Mouse (Mus musculus) midbrain, embryonic 15.5 days (tissue): Measurements from ENCODE around the gene Syf2. TPM values are rescaled to one million over a fixed set of nuclear protein-coding genes. Genes with fewer than 3 reads are reported as not detected.

Experiments used
- ATAC-seq: fragments of 200-750 bp; cut with Nextera tagmentation; replicated peaks from 2 replicates; pipeline ENCODE4 v1.8.0; 2017; ENCODE audit warnings: moderate TSS enrichment
- H3K27ac ChIP-seq: fragments of 300-500 bp; sonication (generic); 2 replicates; pipeline ENCODE4 v1.5.1; 2015; ENCODE audit warnings: mild to moderate bottlenecking, inconsistent platforms
- H3K27me3 ChIP-seq: fragments of 300-500 bp; sonication (generic); replicated peaks from 2 replicates; pipeline ENCODE4 v1.6.1; 2015; ENCODE audit warnings: inconsistent platforms
- H3K36me3 ChIP-seq: fragments of 300-500 bp; sonication (generic); replicated peaks from 2 replicates; pipeline ENCODE4 v1.6.1; 2015; ENCODE audit warnings: inconsistent platforms
- H3K4me1 ChIP-seq: fragments of 300-500 bp; sonication (generic); 2 replicates; pipeline ENCODE4 v1.6.1; 2015; ENCODE audit warnings: inconsistent platforms
- H3K4me2 ChIP-seq: fragments of 300-500 bp; sonication (generic); 2 replicates; pipeline ENCODE4 v1.6.1; 2015; ENCODE audit warnings: inconsistent platforms, mild to moderate bottlenecking, moderate library complexity
- H3K4me3 ChIP-seq: fragments of 300-500 bp; sonication (generic); 2 replicates; pipeline ENCODE4 v1.5.1; 2015; ENCODE audit warnings: mild to moderate bottlenecking, inconsistent platforms
- H3K9ac ChIP-seq: fragments of 300-500 bp; sonication (generic); 2 replicates; pipeline ENCODE4 v1.6.1; 2015; ENCODE audit warnings: mild to moderate bottlenecking, inconsistent platforms
- H3K9me3 ChIP-seq: fragments of 300-500 bp; sonication (generic); 2 replicates; pipeline ENCODE4 v1.6.1; 2016; ENCODE audit warnings: inconsistent platforms
- WGBS: fragments of 180-500 bp; shearing (Covaris S2); methylation state at CpG from one replicate; pipeline ENCODE4 v1.1.7; 2015; ENCODE audit warnings: mixed read lengths; 5-methylcytosine and 5-hydroxymethylcytosine counted together
- polyA plus RNA-seq: library from polyadenylated mRNA; unstranded; fragments of >200 nt; fragmentation: Nextera tagmentation; extraction: Ambion mirVana; gene quantifications from 2 replicates; pipeline ENCODE4 v1.2.1, GENCODE M21; 2015

The Syf2 gene
- polyA plus RNA-seq, 1 experiment from 2014 or later, result 58.6 TPM

GRCm38 (mm10) chr4:134915223-134916050, 15.3 kb upstream of the Syf2 start:
- Histone ChIP-seq H3K4me1 (peaks cover 17% of the 10 kb centered on the region), H3K27ac (peak overlapping the region; percentile 86)
- ATAC-seq, result peak; percentile 53

GRCm38 (mm10) chr4:134917194-134917593, 13.5 kb upstream of the Syf2 start:
- H3K9ac ChIP-seq, result no peak overlapping the region
- H3K4me2 ChIP-seq, result no peak overlapping the region
- no peak overlapping the region for H3K4me3 ChIP-seq
- H3K27me3 ChIP-seq, result no peaks in the 10 kb centered on the region
- peaks cover 17% of the 10 kb centered on the region for H3K4me1 ChIP-seq
- no peak for ATAC-seq
- whole genome bisulfite sequencing, result 86% methylated on average over 3 of the region's 3 CpGs
- no peaks in the 10 kb centered on the region; the same call in 1 of the 2 replicates for H3K36me3 ChIP-seq
- no peak overlapping the region for H3K27ac ChIP-seq
- no peaks in the 10 kb centered on the region for H3K9me3 ChIP-seq

More at GRCm38 (mm10) chr4:134915223-134916050, 15.3 kb upstream of the Syf2 start:
- no peaks in the 10 kb centered on the region for H3K9me3 ChIP-seq
- peak overlapping the region; percentile 76 for H3K4me3 ChIP-seq
- no peaks in the 10 kb centered on the region; the same call in 1 of the 2 replicates for H3K36me3 ChIP-seq
- 55% methylated on average over 14 of the region's 14 CpGs for WGBS
- H3K4me2 ChIP-seq, result peak overlapping the region; percentile 63
- H3K9ac ChIP-seq, result peak overlapping the region; percentile 80
- no peaks in the 10 kb centered on the region for H3K27me3 ChIP-seq

- ATAC-seq, result no peak
- Histone ChIP-seq H3K9me3 (no peaks in the 10 kb centered on the region), H3K4me1 (peaks cover 18% of the 10 kb centered on the region), H3K27me3 (no peaks in the 10 kb centered on the region), H3K4me3 (no peak overlapping the region), H3K36me3 (no peaks in the 10 kb centered on the region), H3K27ac (no peak overlapping the region), H3K9ac (no peak overlapping the region), H3K4me2 (no peak overlapping the region)
- 69% methylated on average over 7 of the region's 7 CpGs for WGBS
These were observed 12.3 kb upstream of the Syf2 start for GRCm38 (mm10) chr4:134918381-134918780.

- ATAC-seq, result no peak
- WGBS, result 46% methylated on average over 12 of the region's 12 CpGs
- Histone ChIP-seq H3K4me2 (no peak overlapping the region), H3K4me1 (peaks cover 15% of the 10 kb centered on the region), H3K4me3 (no peak overlapping the region), H3K9ac (no peak overlapping the region), H3K27ac (no peak overlapping the region), H3K36me3 (no peaks in the 10 kb centered on the region), H3K27me3 (no peaks in the 10 kb centered on the region), H3K9me3 (no peaks in the 10 kb centered on the region)
These were observed 10.8 kb upstream of the Syf2 start for GRCm38 (mm10) chr4:134919733-134920540.

GRCm38 (mm10) chr4:134920631-134921030, 10.1 kb upstream of the Syf2 start:
- no peak for ATAC-seq
- Histone ChIP-seq H3K9me3 (no peaks in the 10 kb centered on the region), H3K36me3 (peaks cover 6% of the 10 kb centered on the region; the same call in 1 of the 2 replicates), H3K4me2 (no peak overlapping the region), H3K4me3 (no peak overlapping the region), H3K27me3 (no peaks in the 10 kb centered on the region), H3K4me1 (peaks cover 18% of the 10 kb centered on the region), H3K27ac (no peak overlapping the region), H3K9ac (no peak overlapping the region)
- 96% methylated on average over 6 of the region's 6 CpGs for WGBS

GRCm38 (mm10) chr4:134921703-134922102, 9.0 kb upstream of the Syf2 start:
- no peak for ATAC-seq
- no peaks in the 10 kb centered on the region for H3K27me3 ChIP-seq
- WGBS, result 95% methylated on average over 4 of the region's 4 CpGs
- H3K9ac ChIP-seq, result no peak overlapping the region
- H3K4me2 ChIP-seq, result no peak overlapping the region
- no peaks in the 10 kb centered on the region for H3K9me3 ChIP-seq
- H3K27ac ChIP-seq, result no peak overlapping the region
- peaks cover 28% of the 10 kb centered on the region for H3K4me1 ChIP-seq
- H3K4me3 ChIP-seq, result no peak overlapping the region
- H3K36me3 ChIP-seq, result peaks cover 16% of the 10 kb centered on the region

GRCm38 (mm10) chr4:134922111-134922924, 8.4 kb upstream of the Syf2 start:
- peaks cover 20% of the 10 kb centered on the region for H3K36me3 ChIP-seq
- H3K9ac ChIP-seq, result peak overlapping the region; percentile 54
- peak overlapping the region; percentile 77 for H3K4me2 ChIP-seq
- peak overlapping the region; percentile 87 for H3K27ac ChIP-seq
- H3K4me3 ChIP-seq, result peak overlapping the region; percentile 68
- ATAC-seq, result no peak
- 61% methylated on average over 10 of the region's 10 CpGs for WGBS
- no peaks in the 10 kb centered on the region for H3K27me3 ChIP-seq
- no peaks in the 10 kb centered on the region for H3K9me3 ChIP-seq
- peaks cover 31% of the 10 kb centered on the region for H3K4me1 ChIP-seq

- peak overlapping the region; percentile 68 for H3K4me3 ChIP-seq
- H3K9ac ChIP-seq, result peak overlapping the region; percentile 54
- peaks cover 31% of the 10 kb centered on the region for H3K4me1 ChIP-seq
- peak overlapping the region; percentile 77 for H3K4me2 ChIP-seq
- peaks cover 26% of the 10 kb centered on the region for H3K36me3 ChIP-seq
- ATAC-seq, result peak; percentile 68
- under 1% methylated on average over 13 of the region's 13 CpGs for WGBS
- H3K27ac ChIP-seq, result peak overlapping the region; percentile 87
- H3K27me3 ChIP-seq, result no peaks in the 10 kb centered on the region
- no peaks in the 10 kb centered on the region for H3K9me3 ChIP-seq
These were observed 7.8 kb upstream of the Syf2 start for GRCm38 (mm10) chr4:134922925-134923244.

- Histone ChIP-seq H3K36me3 (peaks cover 31% of the 10 kb centered on the region), H3K27ac (peak within 1 kb of the TSS; percentile 93), H3K9ac (peak within 1 kb of the TSS; percentile 87), H3K4me1 (peaks cover 31% of the 10 kb centered on the region), H3K4me2 (peak within 1 kb of the TSS; percentile 87), H3K4me3 (peak within 1 kb of the TSS; percentile 68), H3K9me3 (no peaks in the 10 kb centered on the region), H3K27me3 (no peaks in the 10 kb centered on the region)
- ATAC-seq, result peak; percentile 96
- WGBS, result under 1% methylated on average over 64 of the region's 64 CpGs
These were observed 7.3 kb upstream of the Syf2 start, which contains the start of gene Rsrp1 for GRCm38 (mm10) chr4:134923258-134924018. TSS of gene Rsrp1 (plus strand) at chr4:134923592.

GRCm38 (mm10) chr4:134924019-134924741, 6.5 kb upstream of the Syf2 start:
- Histone ChIP-seq H3K4me3 (peak overlapping the region; percentile 68), H3K4me2 (peak overlapping the region; percentile 87), H3K9me3 (no peaks in the 10 kb centered on the region), H3K36me3 (peaks cover 33% of the 10 kb centered on the region), H3K27ac (peak overlapping the region; percentile 93), H3K9ac (peak overlapping the region; percentile 87), H3K27me3 (no peaks in the 10 kb centered on the region), H3K4me1 (peaks cover 31% of the 10 kb centered on the region)
- peak; percentile 53 for ATAC-seq
- under 1% methylated on average over 75 of the region's 75 CpGs for WGBS

- ATAC-seq, result no peak
- peaks cover 33% of the 10 kb centered on the region for H3K36me3 ChIP-seq
- 82% methylated on average over 8 of the region's 8 CpGs for WGBS
- H3K9me3 ChIP-seq, result no peaks in the 10 kb centered on the region
- peak overlapping the region; percentile 87 for H3K4me2 ChIP-seq
- peak overlapping the region; percentile 22; the same call in 1 of the 2 replicates for H3K9ac ChIP-seq
- peak overlapping the region; percentile 68 for H3K4me3 ChIP-seq
- no peaks in the 10 kb centered on the region for H3K27me3 ChIP-seq
- no peak overlapping the region for H3K27ac ChIP-seq
- H3K4me1 ChIP-seq, result peaks cover 33% of the 10 kb centered on the region
These were observed 5.5 kb upstream of the Syf2 start for GRCm38 (mm10) chr4:134925206-134925605.
